Mouse (Mus musculus): ENCODE results near the gene Fbxo7. TPM values are rescaled to one million over a fixed set of nuclear protein-coding genes. Genes with fewer than 3 reads are reported as not detected.

Fbxo7 gene
- polyA plus RNA-seq (2014; fragmentation: Nextera tagmentation; extraction: Ambion mirVana), result 26.1 and 27.9 TPM in 2 replicates

DNA sequence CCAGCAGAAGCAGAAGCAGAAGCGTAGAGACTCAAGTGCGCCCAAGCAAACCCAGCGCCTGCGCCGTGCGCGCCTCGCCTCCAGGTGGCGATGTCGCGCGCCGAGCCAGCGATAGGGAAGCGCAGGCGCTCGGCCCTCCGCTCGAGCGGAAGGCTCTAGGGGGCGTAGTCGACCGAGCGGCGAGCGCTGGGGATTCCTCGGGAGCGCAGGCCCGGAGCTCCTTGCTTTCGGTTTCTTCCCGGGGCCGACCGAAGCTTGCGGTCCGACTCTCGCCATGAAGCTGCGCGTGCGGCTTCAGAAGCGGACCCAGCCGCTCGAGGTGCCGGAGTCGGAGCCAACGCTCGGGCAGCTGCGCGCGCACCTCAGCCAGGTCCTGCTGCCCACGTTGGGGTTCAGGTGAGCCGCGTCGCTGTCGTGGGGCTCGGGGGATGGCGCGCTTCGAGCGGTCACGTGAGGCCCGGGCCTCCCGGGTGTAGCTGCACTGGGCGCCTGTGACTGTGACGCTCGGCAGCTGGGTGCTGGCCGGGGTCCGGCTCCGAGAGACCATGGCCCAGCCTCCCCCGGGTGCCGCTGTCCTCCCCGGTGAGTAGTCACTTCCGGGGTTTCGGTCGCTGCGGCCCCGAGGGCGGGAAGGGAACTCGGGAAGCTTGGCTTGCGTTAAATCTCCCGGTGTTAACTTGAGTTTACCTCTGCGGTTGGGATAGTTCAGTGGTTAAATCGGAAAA lies at the start of gene Fbxo7:
Fbxo7 (plus strand) TSS at position 224 of the 725 bp plus-strand sequence.
- peak within 1 kb of the TSS; percentile 79 for H3K4me2 ChIP-seq (ENCODE audit: low read depth, low read length)
- WGBS, result under 1% methylated on average over 48 of the region's 82 CpGs

DNA sequence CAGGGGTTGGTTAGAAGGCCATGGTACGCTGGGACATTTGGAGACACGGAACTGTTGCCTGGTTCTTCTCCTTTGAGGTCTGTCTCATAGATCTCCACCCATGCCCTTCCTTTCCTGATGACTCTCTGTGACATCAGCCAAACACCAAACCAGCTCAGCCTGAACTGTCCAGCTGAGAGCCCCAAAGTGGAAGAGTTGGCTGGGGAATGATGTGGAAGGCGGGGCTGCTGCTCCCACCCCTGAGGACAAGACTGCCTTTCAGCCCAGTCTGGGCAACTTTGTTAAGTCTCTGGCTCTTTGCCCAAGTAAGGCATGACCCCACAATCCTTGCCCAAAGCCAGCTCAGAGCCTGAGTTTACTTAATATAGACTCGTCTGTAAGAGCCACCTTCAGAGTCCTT lies 48.9 kb upstream of the Fbxo7 start:
- Histone ChIP-seq H3K27ac (replicated peaks; ENCODE audit: low read depth, low read length) (no peak overlapping the region), H3K27me3 (replicated peaks; ENCODE audit: control insufficient read depth, insufficient read depth, low read length) (no peaks in the 10 kb centered on the region), H3K4me3 (ENCODE audit: low read depth, low read length) (no peak overlapping the region), H3K4me1 (ENCODE audit: control insufficient read depth, insufficient read depth, low read length) (no peaks in the 10 kb centered on the region), H3K36me3 (ENCODE audit: control insufficient read depth, insufficient read depth, low read length) (no peaks in the 10 kb centered on the region), H3K4me2 (ENCODE audit: low read depth, low read length) (no peak overlapping the region), H3K9me3 (ENCODE audit: control insufficient read depth, low read length) (no peaks in the 10 kb centered on the region), H3K9ac (ENCODE audit: low read depth, low read length) (no peak overlapping the region)
- DNase-seq (ENCODE audit: low spot score) (peak; percentile 47), ATAC-seq (ENCODE audit: low read depth) (peak; percentile 37; the same call in 1 of the 2 replicates)
- 75% methylated on average over 4 of the region's 4 CpGs for WGBS

More for the DNA sequence above, at the start of gene Fbxo7:
- H3K36me3 ChIP-seq (ENCODE audit: control insufficient read depth, insufficient read depth, low read length), result 0 out of 2 replicates have a peak, but pooled peaks cover 9% of the 10 kb centered on the region
- peak; percentile 98 for ATAC-seq (ENCODE audit: low read depth)
- peak within 1 kb of the TSS; percentile 93 for H3K9ac ChIP-seq (ENCODE audit: low read depth, low read length)
- no peaks in the 10 kb centered on the region for H3K27me3 ChIP-seq (replicated peaks; ENCODE audit: control insufficient read depth, insufficient read depth, low read length)
- H3K4me1 ChIP-seq (ENCODE audit: control insufficient read depth, insufficient read depth, low read length), result peaks cover 3% of the 10 kb centered on the region; the same call in 1 of the 2 replicates
- peak; percentile 94 for DNase-seq (ENCODE audit: low spot score)
- H3K27ac ChIP-seq (replicated peaks; ENCODE audit: low read depth, low read length), result peak within 1 kb of the TSS; percentile 86
- H3K4me3 ChIP-seq (ENCODE audit: low read depth, low read length), result peak within 1 kb of the TSS; percentile 92
- no peaks in the 10 kb centered on the region for H3K9me3 ChIP-seq (ENCODE audit: control insufficient read depth, low read length)

DNA sequence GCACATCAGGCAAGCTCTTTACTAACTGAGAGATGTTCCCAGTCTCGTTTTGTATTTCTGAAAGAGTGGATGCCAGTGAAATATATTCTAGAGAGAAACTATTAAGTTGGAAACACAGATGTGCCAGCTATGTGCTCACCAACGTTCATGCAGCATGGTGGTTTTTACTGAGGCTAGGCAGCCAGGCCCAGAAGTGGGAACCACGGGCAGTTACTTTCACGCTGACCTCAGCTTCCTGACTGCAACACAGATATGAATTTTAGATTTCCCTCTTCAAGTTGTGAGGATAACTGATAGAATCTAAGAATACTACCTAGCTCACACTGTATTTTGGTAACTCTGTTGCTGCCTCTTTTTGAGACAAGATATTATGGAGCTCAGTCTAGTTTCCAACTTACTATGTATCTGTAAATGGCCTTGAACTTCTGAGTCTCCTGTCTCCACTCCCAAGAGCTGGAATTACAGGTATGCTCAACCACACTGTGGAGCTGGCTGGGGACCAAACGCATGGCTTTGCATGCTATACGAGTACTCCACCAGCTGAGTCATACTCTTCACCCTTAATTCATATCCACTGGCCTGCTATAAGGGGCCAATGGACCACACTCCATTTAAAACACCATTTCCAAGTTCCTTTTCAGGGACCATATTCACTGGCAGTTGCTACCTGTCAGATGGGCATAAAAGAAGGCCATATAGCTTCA lies 32.2 kb upstream of the Fbxo7 start:
- Histone ChIP-seq H3K9me3 (ENCODE audit: control insufficient read depth, low read length) (no peaks in the 10 kb centered on the region), H3K27ac (replicated peaks; ENCODE audit: low read depth, low read length) (no peak overlapping the region), H3K4me1 (ENCODE audit: control insufficient read depth, insufficient read depth, low read length) (no peaks in the 10 kb centered on the region; the same call in 1 of the 2 replicates), H3K4me2 (ENCODE audit: low read depth, low read length) (no peak overlapping the region), H3K36me3 (ENCODE audit: control insufficient read depth, insufficient read depth, low read length) (no peaks in the 10 kb centered on the region), H3K27me3 (replicated peaks; ENCODE audit: control insufficient read depth, insufficient read depth, low read length) (no peaks in the 10 kb centered on the region), H3K9ac (ENCODE audit: low read depth, low read length) (no peak overlapping the region), H3K4me3 (ENCODE audit: low read depth, low read length) (no peak overlapping the region)
- ATAC-seq (ENCODE audit: low read depth) (no peak), DNase-seq (ENCODE audit: low spot score) (peak; percentile 5)
- 72% methylated on average over 6 of the region's 6 CpGs for WGBS

DNA sequence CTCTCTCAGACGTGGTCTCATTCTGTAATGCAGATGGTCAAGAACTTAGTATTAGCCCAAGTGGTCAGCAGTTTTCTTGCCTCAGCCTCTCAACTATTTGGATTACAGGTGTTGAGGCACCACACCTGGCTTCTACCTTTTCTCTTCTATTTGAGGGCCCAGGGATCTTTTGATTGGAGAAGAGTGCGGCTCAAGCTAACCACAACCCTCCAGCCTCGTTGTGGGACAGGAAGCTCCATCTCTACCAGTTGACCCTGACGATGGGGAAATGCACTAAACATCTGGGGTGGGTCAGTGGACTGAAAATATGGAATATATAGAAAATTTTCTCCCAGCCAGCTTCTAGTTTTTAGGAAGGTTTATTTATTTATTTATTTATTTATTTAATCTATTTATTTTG lies 29.4 kb upstream of the Fbxo7 start:
- Histone ChIP-seq H3K4me3 (ENCODE audit: low read depth, low read length) (no peak overlapping the region), H3K4me2 (ENCODE audit: low read depth, low read length) (no peak overlapping the region), H3K9ac (ENCODE audit: low read depth, low read length) (no peak overlapping the region), H3K27ac (replicated peaks; ENCODE audit: low read depth, low read length) (no peak overlapping the region), H3K27me3 (replicated peaks; ENCODE audit: control insufficient read depth, insufficient read depth, low read length) (no peaks in the 10 kb centered on the region), H3K4me1 (ENCODE audit: control insufficient read depth, insufficient read depth, low read length) (no peaks in the 10 kb centered on the region; the same call in 1 of the 2 replicates), H3K36me3 (ENCODE audit: control insufficient read depth, insufficient read depth, low read length) (no peaks in the 10 kb centered on the region), H3K9me3 (ENCODE audit: control insufficient read depth, low read length) (no peaks in the 10 kb centered on the region)
- ATAC-seq (ENCODE audit: low read depth), result no peak
- DNase-seq (ENCODE audit: low spot score), result no peak
- 85% methylated on average over 4 of the region's 4 CpGs for WGBS

DNA sequence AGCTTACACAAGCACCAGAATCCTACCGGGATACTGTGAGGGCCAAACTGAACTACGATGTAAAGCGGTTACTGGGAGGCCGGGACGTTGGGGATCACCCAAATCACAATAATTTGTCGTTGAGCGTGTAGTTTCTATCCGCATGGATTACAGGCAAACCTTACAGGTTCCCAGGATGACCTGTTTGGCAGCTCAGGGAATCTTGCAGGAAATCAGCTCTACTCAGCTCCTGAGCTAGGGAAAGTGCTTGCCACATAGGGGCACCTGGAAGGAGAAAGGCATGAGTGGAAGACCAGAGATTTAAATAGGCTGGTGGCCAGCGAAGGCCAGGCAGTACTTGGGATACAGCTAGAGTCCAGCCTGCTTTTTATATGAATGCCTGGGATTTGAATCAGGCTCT lies 27.9 kb upstream of the Fbxo7 start:
- DNase-seq (ENCODE audit: low spot score), result no peak
- no peaks in the 10 kb centered on the region; the same call in 1 of the 2 replicates for H3K4me1 ChIP-seq (ENCODE audit: control insufficient read depth, insufficient read depth, low read length)
- no peaks in the 10 kb centered on the region for H3K36me3 ChIP-seq (ENCODE audit: control insufficient read depth, insufficient read depth, low read length)
- H3K27ac ChIP-seq (replicated peaks; ENCODE audit: low read depth, low read length), result no peak overlapping the region; the same call in 1 of the 2 replicates
- ATAC-seq (ENCODE audit: low read depth), result no peak
- no peak overlapping the region for H3K4me2 ChIP-seq (ENCODE audit: low read depth, low read length)
- no peak overlapping the region for H3K4me3 ChIP-seq (ENCODE audit: low read depth, low read length)
- WGBS, result 78% methylated on average over 9 of the region's 9 CpGs
- no peaks in the 10 kb centered on the region for H3K9me3 ChIP-seq (ENCODE audit: control insufficient read depth, low read length)
- no peak overlapping the region for H3K9ac ChIP-seq (ENCODE audit: low read depth, low read length)
- no peaks in the 10 kb centered on the region for H3K27me3 ChIP-seq (replicated peaks; ENCODE audit: control insufficient read depth, insufficient read depth, low read length)

DNA sequence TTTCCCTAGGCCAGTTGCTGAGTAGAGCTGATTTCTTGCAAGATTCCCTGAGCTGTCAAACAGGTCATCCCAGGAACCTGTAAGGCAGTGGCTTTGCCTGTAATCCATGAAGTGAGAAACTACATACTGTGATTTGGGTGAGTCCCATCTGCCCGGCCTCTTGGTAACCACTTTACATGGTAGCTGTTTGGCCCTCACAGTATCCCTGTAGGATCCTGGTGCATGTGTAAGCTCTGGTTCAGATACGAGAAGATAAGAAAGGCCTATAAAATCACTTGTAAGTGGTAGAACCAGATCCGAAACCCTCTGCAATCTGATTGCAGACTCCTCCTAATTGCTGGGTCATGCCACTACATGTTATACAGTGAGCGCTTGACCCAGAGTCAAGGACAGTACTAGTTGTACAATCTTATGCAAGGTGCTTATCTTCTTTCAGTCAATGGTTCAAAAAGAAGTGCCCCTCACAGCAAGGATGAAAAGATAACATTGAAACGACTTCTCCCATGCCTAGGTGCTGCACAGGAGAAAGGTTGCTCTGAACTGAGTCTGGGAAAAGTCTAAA lies 27.1 kb upstream of the Fbxo7 start:
- H3K4me2 ChIP-seq (ENCODE audit: low read depth, low read length), result no peak overlapping the region
- no peaks in the 10 kb centered on the region; the same call in 1 of the 2 replicates for H3K4me1 ChIP-seq (ENCODE audit: control insufficient read depth, insufficient read depth, low read length)
- DNase-seq (ENCODE audit: low spot score) (no peak), ATAC-seq (ENCODE audit: low read depth) (no peak)
- H3K4me3 ChIP-seq (ENCODE audit: low read depth, low read length), result no peak overlapping the region
- H3K36me3 ChIP-seq (ENCODE audit: control insufficient read depth, insufficient read depth, low read length), result no peaks in the 10 kb centered on the region
- 72% methylated on average over 5 of the region's 5 CpGs for WGBS
- no peaks in the 10 kb centered on the region for H3K9me3 ChIP-seq (ENCODE audit: control insufficient read depth, low read length)
- no peaks in the 10 kb centered on the region for H3K27me3 ChIP-seq (replicated peaks; ENCODE audit: control insufficient read depth, insufficient read depth, low read length)
- no peak overlapping the region for H3K27ac ChIP-seq (replicated peaks; ENCODE audit: low read depth, low read length)
- no peak overlapping the region for H3K9ac ChIP-seq (ENCODE audit: low read depth, low read length)

DNA sequence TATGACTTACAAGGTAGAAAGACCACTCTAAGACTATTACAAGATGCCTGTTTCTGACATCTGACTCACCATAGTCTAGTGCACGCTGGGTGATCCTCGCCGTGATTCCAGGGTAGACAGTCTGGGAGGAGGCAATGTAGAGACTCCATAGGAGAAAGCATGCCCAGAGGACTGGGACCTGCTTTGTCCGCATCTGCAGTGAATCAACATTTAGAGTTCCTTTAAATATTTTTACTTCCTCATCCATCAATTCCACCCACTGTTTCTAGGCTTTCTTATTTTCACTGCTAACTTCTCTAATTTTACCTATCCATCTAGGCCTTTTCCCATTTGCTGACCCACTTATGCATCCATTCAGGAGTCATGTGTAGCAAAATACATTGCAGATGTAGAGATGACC lies 21.3 kb upstream of the Fbxo7 start:
- Histone ChIP-seq H3K9ac (ENCODE audit: low read depth, low read length) (no peak overlapping the region), H3K4me3 (ENCODE audit: low read depth, low read length) (no peak overlapping the region), H3K27ac (replicated peaks; ENCODE audit: low read depth, low read length) (no peak overlapping the region), H3K4me2 (ENCODE audit: low read depth, low read length) (no peak overlapping the region), H3K27me3 (replicated peaks; ENCODE audit: control insufficient read depth, insufficient read depth, low read length) (no peaks in the 10 kb centered on the region), H3K9me3 (ENCODE audit: control insufficient read depth, low read length) (no peaks in the 10 kb centered on the region), H3K4me1 (ENCODE audit: control insufficient read depth, insufficient read depth, low read length) (no peaks in the 10 kb centered on the region), H3K36me3 (ENCODE audit: control insufficient read depth, insufficient read depth, low read length) (no peaks in the 10 kb centered on the region)
- WGBS, result 92% methylated on average over 4 of the region's 4 CpGs
- DNase-seq (ENCODE audit: low spot score) (no peak), ATAC-seq (ENCODE audit: low read depth) (no peak)

DNA sequence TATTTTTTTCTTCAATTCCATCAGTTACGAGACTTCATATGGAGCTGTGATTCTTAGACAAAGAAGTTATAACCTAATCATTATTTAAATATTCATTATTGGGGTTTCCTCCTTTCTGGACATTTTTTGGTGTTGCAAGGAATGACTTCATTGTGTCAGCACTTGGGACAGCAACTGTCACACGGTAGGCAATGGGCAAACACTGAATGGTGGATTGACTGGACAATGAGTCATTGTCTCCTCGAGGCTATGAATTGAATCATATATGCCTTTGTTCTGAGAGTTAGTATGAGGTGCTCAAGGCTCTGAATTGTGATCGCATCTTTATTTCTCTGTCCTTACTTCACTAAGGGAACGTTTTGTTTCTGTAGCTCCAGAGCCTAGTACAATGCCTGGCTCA lies 15.3 kb upstream of the Fbxo7 start:
- no peak overlapping the region for H3K4me3 ChIP-seq (ENCODE audit: low read depth, low read length)
- H3K4me2 ChIP-seq (ENCODE audit: low read depth, low read length), result no peak overlapping the region
- no peaks in the 10 kb centered on the region for H3K4me1 ChIP-seq (ENCODE audit: control insufficient read depth, insufficient read depth, low read length)
- no peaks in the 10 kb centered on the region for H3K9me3 ChIP-seq (ENCODE audit: control insufficient read depth, low read length)
- no peak overlapping the region for H3K27ac ChIP-seq (replicated peaks; ENCODE audit: low read depth, low read length)
- H3K27me3 ChIP-seq (replicated peaks; ENCODE audit: control insufficient read depth, insufficient read depth, low read length), result no peaks in the 10 kb centered on the region
- 75% methylated on average over 5 of the region's 5 CpGs for WGBS
- H3K36me3 ChIP-seq (ENCODE audit: control insufficient read depth, insufficient read depth, low read length), result no peaks in the 10 kb centered on the region
- no peak overlapping the region for H3K9ac ChIP-seq (ENCODE audit: low read depth, low read length)
- DNase-seq (ENCODE audit: low spot score) (no peak), ATAC-seq (ENCODE audit: low read depth) (no peak)
